Comparison of ENCODE assay signal across 8 mouse cellular contexts in the genomic region with DNA sequence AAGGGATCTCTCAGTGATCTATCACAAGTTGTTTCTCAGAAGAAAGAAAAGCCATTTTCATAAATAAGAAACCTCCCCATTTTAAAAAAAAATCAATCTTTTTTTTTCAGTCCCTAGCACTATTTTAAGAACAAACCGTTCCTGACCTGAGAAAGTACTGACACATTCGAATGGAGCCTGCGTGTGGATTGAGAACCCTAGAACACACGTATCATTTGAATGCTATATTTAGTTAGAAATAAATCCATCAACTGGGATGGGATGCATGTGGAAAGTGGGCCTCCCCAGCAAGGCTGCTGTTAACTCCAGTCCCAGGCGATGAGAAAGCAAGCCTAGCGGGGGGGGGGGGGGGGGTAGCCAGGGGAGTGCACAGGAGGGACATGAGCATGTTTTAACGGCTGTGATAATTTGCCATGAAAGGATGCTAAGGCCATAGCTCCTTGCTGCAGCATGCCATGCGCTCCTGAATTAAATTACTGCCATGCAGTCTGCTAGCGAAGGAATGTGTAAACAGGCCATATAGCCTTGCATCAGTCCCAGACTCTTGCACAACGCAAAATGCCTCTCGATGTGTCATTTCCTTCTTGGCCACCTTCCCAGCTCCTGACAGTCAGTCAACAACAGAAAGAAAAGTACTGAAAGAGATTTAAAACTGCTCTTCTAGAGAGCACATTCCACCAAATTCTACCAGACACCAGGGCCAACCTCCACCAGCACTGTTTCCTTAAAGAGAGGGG.
A peak's percentile ranks its signal among the peaks of the same experiment; 100 is the strongest.
DNase-seq lines count a peak whose midpoint lies in the region; ATAC-seq and TF ChIP-seq lines count a peak whose summit lies in the region.

No protein-coding gene starts in this region.

- TF ChIP-seq EP300 in liver, postnatal 0 days (IDR thresholded peaks at IDR 0.05; ENCODE audit: low read depth) = 0 out of 2 replicates have a peak, but pooled peaks have one; percentile 9

- 51% methylated on average over 11 of the region's 11 CpGs for WGBS in heart, embryonic 11.5 days (ENCODE audit: insufficient replicate concordance)
- WGBS in kidney, postnatal 0 days = 32% methylated on average over 10 of the region's 11 CpGs
- WGBS in liver, postnatal 0 days (ENCODE audit: insufficient replicate concordance) = 37% methylated on average over 10 of the region's 11 CpGs

- TF ChIP-seq CTCF in kidney, postnatal 0 days (IDR thresholded peaks at IDR 0.05; ENCODE audit: low read depth) = no peak
- no peak for TF ChIP-seq CTCF in liver, postnatal 0 days (IDR thresholded peaks at IDR 0.05; ENCODE audit: low read depth)

- DNase-seq in heart, adult 18-20 months = peak; percentile 86 to 88
- DNase-seq in adrenal gland, postnatal 36 days = peak; percentile 86 to 89
- DNase-seq in heart, adult 8-10 months (ENCODE audit: low spot score) = peak; percentile 80
- peak; percentile 95 for DNase-seq in kidney, postnatal 0 days (ENCODE audit: low spot score)
- peak; percentile 82 for DNase-seq in liver, postnatal 0 days
- DNase-seq in skeletal muscle tissue, adult 2 months (ENCODE audit: low read depth, low spot score) = peak; percentile 80

- H3K27me3 ChIP-seq in heart, embryonic 11.5 days (ENCODE audit: control insufficient read depth, insufficient read depth, low read length) = no peaks in the 10 kb centered on the region
- H3K27me3 ChIP-seq in kidney, postnatal 0 days (ENCODE audit: insufficient read depth, low read length) = no peaks in the 10 kb centered on the region
- H3K27me3 ChIP-seq in liver, postnatal 0 days (ENCODE audit: insufficient read depth, low read length) = no peaks in the 10 kb centered on the region

- H3K4me1 ChIP-seq in heart, embryonic 11.5 days (ENCODE audit: control insufficient read depth, insufficient read depth, low read length) = no peaks in the 10 kb centered on the region
- H3K4me1 ChIP-seq in kidney, postnatal 0 days (replicated peaks; ENCODE audit: insufficient read depth, low read length) = 0 out of 2 replicates have a peak, but pooled peaks cover 5% of the 10 kb centered on the region
- H3K4me1 ChIP-seq in liver, postnatal 0 days (ENCODE audit: insufficient read depth) = peaks cover 13% of the 10 kb centered on the region

- no peaks in the 10 kb centered on the region for H3K36me3 ChIP-seq in heart, embryonic 11.5 days (ENCODE audit: control insufficient read depth, insufficient read depth, low read length)
- no peaks in the 10 kb centered on the region for H3K36me3 ChIP-seq in kidney, postnatal 0 days (ENCODE audit: insufficient read depth, low read length)
- H3K36me3 ChIP-seq in liver, postnatal 0 days (replicated peaks; ENCODE audit: insufficient read depth, low read length) = no peaks in the 10 kb centered on the region

- no peak overlapping the region for H3K4me3 ChIP-seq in heart, embryonic 11.5 days (ENCODE audit: low read depth, low read length)
- H3K4me3 ChIP-seq in kidney, postnatal 0 days (replicated peaks; ENCODE audit: low read depth, low read length) = no peak overlapping the region
- H3K4me3 ChIP-seq in liver, postnatal 0 days (ENCODE audit: low read depth, low read length) = no peak overlapping the region

- H3K4me2 ChIP-seq in heart, embryonic 11.5 days = no peak overlapping the region
- H3K4me2 ChIP-seq in kidney, postnatal 0 days (ENCODE audit: low read length) = 0 out of 2 replicates have a peak overlapping the region, but pooled peaks have one; percentile 3
- H3K4me2 ChIP-seq in liver, postnatal 0 days (ENCODE audit: low read depth, low read length) = no peak overlapping the region

- H3K27ac ChIP-seq in heart, embryonic 11.5 days (ENCODE audit: low read depth, low read length) = no peak overlapping the region
- peak overlapping the region; percentile 81 for H3K27ac ChIP-seq in kidney, postnatal 0 days
- H3K27ac ChIP-seq in liver, postnatal 0 days (ENCODE audit: low read depth) = no peak overlapping the region

- no peaks in the 10 kb centered on the region for H3K9me3 ChIP-seq in heart, embryonic 11.5 days (replicated peaks; ENCODE audit: control insufficient read depth, low read length)
- H3K9me3 ChIP-seq in kidney, postnatal 0 days (replicated peaks; ENCODE audit: low read length) = no peaks in the 10 kb centered on the region
- no peaks in the 10 kb centered on the region for H3K9me3 ChIP-seq in liver, postnatal 0 days (ENCODE audit: low read length)

- ATAC-seq in heart, embryonic 11.5 days (replicated peaks; ENCODE audit: insufficient number of reproducible peaks, low FRiP score, low TSS enrichment) = no peak
- ATAC-seq in kidney, postnatal 0 days (replicated peaks; ENCODE audit: low FRiP score, low read depth) = peak; percentile 66; the same call in 1 of the 2 replicates
- peak; percentile 92 for ATAC-seq in liver, postnatal 0 days
- no peak for ATAC-seq in megakaryocyte-erythroid progenitor cell, adult 5-6 weeks (replicated peaks; ENCODE audit: low FRiP score, low TSS enrichment, poor library complexity, severe bottlenecking)

- no peak overlapping the region for H3K9ac ChIP-seq in heart, embryonic 11.5 days (ENCODE audit: low read depth, low read length)
- no peak overlapping the region for H3K9ac ChIP-seq in kidney, postnatal 0 days (ENCODE audit: low read depth, low read length)
- no peak overlapping the region for H3K9ac ChIP-seq in liver, postnatal 0 days (replicated peaks)

Comparison
In these comparisons a context has a peak if more than half of its experiments do, and no peak if none do; other contexts are left out.
1. ATAC-seq: peak in kidney, postnatal 0 days (single experiment) and liver, postnatal 0 days (single experiment); none in heart, embryonic 11.5 days (single experiment) and megakaryocyte-erythroid progenitor cell, adult 5-6 weeks (single experiment).
2. Peak in every context shown above with its lines, with median percentiles within 50 percentile points of each other: DNase-seq.